Mouse (Mus musculus) spleen, adult 18-20 months (tissue): ENCODE measurements at regions not wholly inside any gene's neighbourhood (a gene's known extent, or its start where the extent isn't known, plus 50 kb on each side); places are given as distances from the start of the nearest gene placed in this dataset.

Experiments
- DNase-seq, 2 experiments: peaks; one replicate each; pipeline ENCODE4 v3.0.0; 2022; ENCODE audit warnings: mixed read lengths in 2 of 2

- DNase-seq = no peak
Observed at GRCm38 (mm10) chr10:97282841-97283496, 196.4 kb upstream of the Dcn start.

GRCm38 (mm10) chr10:97304791-97305355, 174.5 kb upstream of the Dcn start:
- DNase-seq = no peak

- no peak for DNase-seq
Observed at GRCm38 (mm10) chr10:97309580-97309979, 169.8 kb upstream of the Dcn start.

- peak in 1 of 2 experiments; percentile 24 for DNase-seq
Observed at GRCm38 (mm10) chr10:97312509-97312908, 166.9 kb upstream of the Dcn start.

GRCm38 (mm10) chr10:97312978-97313377, 166.4 kb upstream of the Dcn start:
- DNase-seq = peak; percentile 84 to 93

GRCm38 (mm10) chr10:97313407-97313901, 166.0 kb upstream of the Dcn start:
- peak; percentile 72 to 73 for DNase-seq

- no peak for DNase-seq
Observed at GRCm38 (mm10) chr10:97332639-97333038, 146.8 kb upstream of the Dcn start.

- no peak for DNase-seq
Observed at GRCm38 (mm10) chr10:97334044-97334443, 145.4 kb upstream of the Dcn start.

- no peak for DNase-seq
Observed at GRCm38 (mm10) chr10:97334606-97335150, 144.7 kb upstream of the Dcn start.

GRCm38 (mm10) chr10:97338033-97338692, 141.2 kb upstream of the Dcn start:
- DNase-seq = no peak

- no peak for DNase-seq
Observed at GRCm38 (mm10) chr10:97339866-97340706, 139.3 kb upstream of the Dcn start.

- DNase-seq = peak; percentile 37 to 70
Observed at GRCm38 (mm10) chr10:97345347-97345746, 134.1 kb upstream of the Dcn start.

GRCm38 (mm10) chr10:97346949-97347348, 132.5 kb upstream of the Dcn start:
- DNase-seq = no peak

GRCm38 (mm10) chr10:97368625-97369024, 110.8 kb upstream of the Dcn start:
- no peak for DNase-seq

GRCm38 (mm10) chr10:97375824-97376223, 103.6 kb upstream of the Dcn start:
- peak in 1 of 2 experiments; percentile 28 for DNase-seq

- no peak for DNase-seq
Observed at GRCm38 (mm10) chr10:97376376-97376775, 103.0 kb upstream of the Dcn start.

GRCm38 (mm10) chr10:97381586-97381985, 97.8 kb upstream of the Dcn start:
- no peak for DNase-seq

- no peak for DNase-seq
Observed at GRCm38 (mm10) chr10:97383881-97384280, 95.5 kb upstream of the Dcn start.

GRCm38 (mm10) chr10:97387196-97387876, 92.1 kb upstream of the Dcn start:
- no peak for DNase-seq

- DNase-seq = no peak
Observed at GRCm38 (mm10) chr10:97389647-97390590, 89.5 kb upstream of the Dcn start.
